Mouse (Mus musculus) thymus, postnatal 4 days (tissue): ENCODE data around the gene Atp1a4.

Experiments
- DNase-seq: peaks from one replicate; pipeline ENCODE4 v3.0.0; 2021

Atp1a4 gene

DNA sequence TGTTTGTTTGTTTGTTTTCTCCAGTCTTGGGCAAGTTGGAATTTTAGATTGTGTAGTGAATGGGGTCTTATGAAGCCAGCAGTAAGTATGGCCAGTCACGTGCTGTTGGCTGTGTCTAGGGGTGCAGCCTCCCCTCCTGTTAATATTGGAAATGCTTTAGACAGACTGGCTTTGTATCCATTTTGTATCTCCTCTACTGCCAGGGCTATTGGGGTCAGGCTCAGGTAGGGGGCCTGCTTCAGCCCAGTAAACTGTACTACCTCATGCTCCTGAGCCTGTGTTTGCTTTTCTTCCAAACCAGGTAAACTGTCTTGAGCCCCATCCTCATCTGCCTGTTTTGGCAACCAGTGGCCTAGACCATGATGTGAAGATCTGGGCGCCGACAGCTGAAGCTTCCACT is 66.0 kb downstream of the Atp1a4 start:
- no peak for DNase-seq

- DNase-seq, result no peak
These were observed 66.6 kb downstream of the Atp1a4 start for GRCm38 (mm10) chr1:172191578-172191977.

DNA sequence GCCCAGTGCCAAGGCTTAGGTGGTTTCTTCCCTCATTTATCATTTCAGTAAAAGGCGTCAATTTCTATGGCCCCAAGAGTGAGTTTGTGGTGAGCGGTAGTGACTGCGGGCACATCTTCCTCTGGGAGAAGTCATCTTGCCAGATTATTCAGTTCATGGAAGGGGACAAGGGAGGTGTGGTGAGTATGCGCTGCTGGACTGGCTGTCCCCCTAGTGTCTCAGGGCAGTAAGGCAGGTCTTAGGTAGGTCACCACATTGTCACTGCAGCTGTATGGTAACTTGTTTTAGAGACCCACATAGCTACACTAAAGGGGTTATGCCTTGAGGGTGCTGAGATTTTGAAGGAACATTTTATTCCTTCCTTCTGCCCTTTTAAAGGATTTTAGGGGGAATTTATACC is 69.3 kb downstream of the Atp1a4 start:
- peak; percentile 46 for DNase-seq

DNA sequence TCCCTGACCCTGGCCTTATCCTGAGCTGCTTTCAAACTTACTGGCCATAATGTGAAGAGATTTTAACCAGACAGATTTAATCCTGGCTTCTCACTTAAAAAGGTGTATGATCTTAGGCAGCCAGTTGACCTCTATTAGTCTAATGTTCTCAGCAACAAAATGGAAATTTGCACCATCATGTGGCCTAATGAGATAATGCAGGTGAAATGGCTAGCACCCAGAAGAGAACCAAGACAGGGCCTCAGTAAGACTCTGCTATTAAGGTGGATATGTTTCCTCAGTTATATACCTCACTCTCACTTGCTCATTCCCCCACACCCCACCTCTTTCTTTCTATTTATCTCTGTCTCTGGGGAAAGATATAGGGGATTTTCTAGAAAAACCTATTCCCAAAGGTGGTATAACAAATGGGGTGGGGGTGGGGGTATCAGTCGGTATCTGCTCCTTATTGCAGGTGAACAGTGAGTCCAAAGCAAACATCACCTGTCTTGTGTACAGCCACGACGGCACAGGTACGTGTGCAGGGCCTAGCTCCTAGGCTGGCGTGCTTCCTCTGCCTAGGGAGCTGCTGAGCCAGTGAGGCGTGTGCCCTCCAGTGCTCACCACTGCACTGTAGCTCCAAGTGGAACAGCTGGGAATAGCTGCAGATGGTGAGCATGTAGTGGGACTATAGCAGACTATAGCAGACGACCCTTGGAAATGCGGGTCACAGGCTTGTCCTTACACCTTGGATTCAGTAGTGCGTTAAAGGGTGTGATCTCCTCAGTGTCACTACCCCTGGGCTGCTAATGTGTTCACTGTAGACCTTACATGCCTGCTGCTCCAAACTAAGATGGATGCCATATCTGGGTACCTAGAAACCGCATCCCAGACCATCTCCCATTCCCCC is 71.6 kb downstream of the Atp1a4 start:
- DNase-seq, result no peak

- DNase-seq, result no peak
These were observed 74.3 kb downstream of the Atp1a4 start for GRCm38 (mm10) chr1:172183915-172184314.

GRCm38 (mm10) chr1:172183056-172183455 is 75.2 kb downstream of the Atp1a4 start:
- DNase-seq, result no peak

GRCm38 (mm10) chr1:172181777-172182176 is 76.4 kb downstream of the Atp1a4 start:
- DNase-seq, result no peak

- no peak for DNase-seq
These were observed 77.3 kb downstream of the Atp1a4 start for GRCm38 (mm10) chr1:172180881-172181280.

DNA sequence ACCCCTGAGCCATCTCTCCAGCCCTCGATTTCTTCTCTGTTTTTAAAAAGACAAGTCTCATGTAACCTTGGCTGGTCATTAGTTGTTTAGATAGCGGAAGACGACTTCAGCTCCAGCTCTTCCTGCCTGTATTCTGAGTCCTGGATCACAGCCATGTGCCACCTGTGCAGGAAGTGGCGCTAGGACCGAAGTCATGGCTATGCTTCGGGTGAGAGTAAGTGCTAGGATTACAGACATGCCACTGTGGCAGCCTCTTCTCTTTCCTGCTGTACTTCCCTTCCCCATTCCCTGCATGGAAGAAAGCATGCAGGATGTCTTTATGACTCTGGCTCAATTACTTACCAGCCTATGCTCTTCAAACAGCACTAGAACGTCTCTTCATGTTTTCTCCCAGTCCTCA is 79.1 kb downstream of the Atp1a4 start:
- no peak for DNase-seq

- no peak for DNase-seq
These were observed 80.4 kb downstream of the Atp1a4 start for GRCm38 (mm10) chr1:172177791-172178190.
